Mouse (Mus musculus) myocyte (in vitro differentiated cells): Measurements from ENCODE around the gene Abhd2.

Source experiments
- MYOD1 ChIP-seq, 3 experiments: IDR thresholded peaks; one replicate each; pipeline ENCODE4 v1.6.1; 2011; ENCODE audit warnings: control low read depth in 2 of 3, low read depth in 2 of 3, mild to moderate bottlenecking in 2 of 3, moderate library complexity in 1 of 3; ENCODE audit not compliant: insufficient read length in 2 of 3, control insufficient read depth in 1 of 3
- POLR2A ChIP-seq: IDR thresholded peaks from one replicate; pipeline ENCODE4 v1.6.1; 2011; ENCODE audit warnings: low read depth, mild to moderate bottlenecking, control low read depth, moderate library complexity; ENCODE audit not compliant: insufficient read length
- POLR2AphosphoS2 ChIP-seq: IDR thresholded peaks from one replicate; pipeline ENCODE4 v1.6.1; 2011; ENCODE audit warnings: low read depth, control low read depth; ENCODE audit not compliant: insufficient read length
- TCF12 ChIP-seq: IDR thresholded peaks from one replicate; pipeline ENCODE4 v1.6.1; 2011; ENCODE audit warnings: mild to moderate bottlenecking, control low read depth; ENCODE audit not compliant: poor library complexity, insufficient read depth, severe bottlenecking

DNA sequence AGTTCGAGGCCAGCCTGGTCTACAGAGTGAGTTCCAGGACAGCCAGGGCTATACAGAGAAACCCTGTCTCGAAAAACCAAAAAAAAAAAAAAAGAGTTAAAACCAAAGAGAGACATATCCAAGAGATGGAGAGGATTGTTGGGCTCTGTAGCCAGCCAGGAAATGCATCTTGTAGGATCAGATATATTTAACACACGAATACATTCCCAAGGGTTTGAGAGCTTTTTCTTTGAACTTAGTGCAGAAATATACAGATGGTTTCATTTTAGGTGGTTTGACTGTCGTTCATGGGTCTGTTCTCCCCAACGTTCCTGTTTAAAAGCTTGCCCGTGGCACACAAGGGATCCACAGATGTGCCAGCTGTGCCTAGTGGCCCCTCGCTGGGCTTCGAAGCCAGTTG lies 39.2 kb downstream of the Abhd2 start:
- no peak for TF ChIP-seq POLR2A
- no peak for TF ChIP-seq MYOD1 (IDR thresholded peaks at IDR 0.05; ENCODE audit: control insufficient read depth in 1 of 3, insufficient read length in 2 of 3, low read depth in 2 of 3)
- TF ChIP-seq POLR2AphosphoS2, result no peak
- TF ChIP-seq TCF12, result no peak
